In the genomic region with DNA sequence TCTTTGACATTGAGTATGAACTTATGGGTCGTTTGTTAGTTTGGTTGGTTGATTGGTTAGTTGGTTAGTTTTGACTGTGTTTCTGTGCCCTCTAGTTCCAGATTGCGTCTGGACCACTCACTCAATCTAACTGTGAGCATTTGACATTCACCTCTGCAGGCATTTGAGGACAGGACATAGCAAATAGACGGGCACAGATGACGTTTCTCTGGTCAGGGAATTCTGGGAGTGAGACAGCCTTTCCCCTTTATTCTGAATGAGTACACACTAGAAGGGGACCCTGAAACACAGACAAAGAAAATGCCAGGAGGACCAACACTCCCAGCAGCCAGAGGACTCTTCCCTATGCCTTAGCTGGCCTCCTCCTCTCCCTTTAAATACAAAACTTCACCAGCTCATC, we compare ENCODE assay signal across 14 mouse cellular contexts.
"Had no signal": no experiment of that assay in that cellular context is flagged by ENCODE, and none has a peak within 500 bp of the region (broad histone marks: within the 10 kb centered on the region; RNA-seq: fewer than 3 reads in every experiment).

No protein-coding gene starts in this region.

- H3K4me3 ChIP-seq: liver, embryonic 13.5 days; megakaryocyte, embryonic 14.5 days; midbrain, embryonic 10.5 days; neural tube, embryonic 13.5 days had no signal

- H3K36me3 ChIP-seq: liver, embryonic 13.5 days; midbrain, embryonic 10.5 days; neural tube, embryonic 13.5 days had no signal

- H3K9ac ChIP-seq: liver, embryonic 13.5 days; neural tube, embryonic 13.5 days had no signal

- DNase-seq: kidney, adult 18-20 months; kidney, adult 9 months; kidney, postnatal 14 days; kidney, postnatal 4 days; left cerebral cortex, postnatal 4 days; liver, embryonic 13.5 days; lung, adult 2 months; lung, postnatal 36 days; midbrain, embryonic 14.5 days; thymus, adult 18-20 months; thymus, postnatal 36 days had no signal

- H3K9me3 ChIP-seq: liver, embryonic 13.5 days; megakaryocyte, embryonic 14.5 days; midbrain, embryonic 10.5 days; neural tube, embryonic 13.5 days had no signal

- H3K27ac ChIP-seq: liver, embryonic 13.5 days; midbrain, embryonic 10.5 days; neural tube, embryonic 13.5 days had no signal

- H3K4me2 ChIP-seq: liver, embryonic 13.5 days; neural tube, embryonic 13.5 days had no signal
